Mouse (Mus musculus) adrenal gland, adult 18-20 months (tissue): ENCODE data around the gene Sema4g. TPM values are rescaled to one million over a fixed set of nuclear protein-coding genes. Genes with fewer than 3 reads are reported as not detected.

Experiments
- DNase-seq, 2 experiments: peaks; one replicate each; pipeline ENCODE4 v3.0.0; 2021 to 2022; ENCODE audit warnings: low spot score in 2 of 2
- long read RNA-seq, 2 experiments: library from polyadenylated mRNA; stranded (forward); transcript quantifications; one replicate each; pipeline ENCODE4 v2.0.0; 2021
- total RNA-seq, 2 experiments: library from RNA; stranded (reverse); gene quantifications; 1 replicate in 1 of 2; 2 replicates in 1 of 2; pipeline ENCODE4 v1.2.3; 2021

The Sema4g gene
- 1 to 10 TPM; 4.1 to 5.5 TPM for total RNA-seq
- long read RNA-seq, experiment 1: 0 reads
- long read RNA-seq, experiment 2, partial matches to known transcripts: 0 of 2 reads
- long read RNA-seq, experiment 2, other reads (novel, unspliced or antisense): 2 of 2 reads

DNA sequence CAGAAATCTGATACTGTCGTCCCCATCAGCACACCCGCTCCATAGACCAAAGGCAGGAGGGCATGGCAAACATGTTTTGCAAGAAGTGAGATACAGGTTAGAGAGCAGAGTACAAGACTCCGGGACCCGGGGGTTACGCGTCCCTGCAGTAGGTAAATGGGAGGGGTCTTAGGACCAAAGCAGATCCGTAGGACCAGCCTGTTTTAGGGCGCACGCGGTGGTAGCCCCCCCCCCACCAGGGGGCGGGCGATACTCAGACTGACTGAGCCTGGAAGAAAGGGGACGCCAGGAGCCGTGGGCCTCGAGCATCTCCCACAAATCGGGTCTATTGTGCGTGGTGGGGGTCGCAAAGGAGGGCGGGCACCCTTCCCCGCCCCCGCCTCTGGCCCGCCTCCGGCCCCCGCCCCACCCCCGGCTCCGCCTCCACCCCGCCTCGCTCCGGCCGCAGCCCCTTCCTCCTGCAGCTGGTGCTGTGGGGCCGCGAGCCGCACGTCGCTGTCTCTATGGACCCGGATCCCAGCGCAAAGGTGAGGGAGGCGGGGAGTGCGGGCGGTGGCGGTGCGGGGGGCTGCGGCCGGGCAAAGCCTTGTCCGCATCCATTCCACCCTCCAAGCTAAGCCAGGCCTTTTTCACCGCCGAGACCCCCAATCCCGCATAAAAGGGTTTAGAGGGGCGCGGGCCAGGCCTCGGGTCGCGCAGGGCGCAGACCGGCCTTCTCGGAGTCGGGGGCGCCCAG, at the start of gene Sema4g:
Gene Sema4g (plus strand): TSS at position 271 of the 736 bp plus-strand sequence.
- peak in 1 of 2 experiments; percentile 45 for DNase-seq

DNA sequence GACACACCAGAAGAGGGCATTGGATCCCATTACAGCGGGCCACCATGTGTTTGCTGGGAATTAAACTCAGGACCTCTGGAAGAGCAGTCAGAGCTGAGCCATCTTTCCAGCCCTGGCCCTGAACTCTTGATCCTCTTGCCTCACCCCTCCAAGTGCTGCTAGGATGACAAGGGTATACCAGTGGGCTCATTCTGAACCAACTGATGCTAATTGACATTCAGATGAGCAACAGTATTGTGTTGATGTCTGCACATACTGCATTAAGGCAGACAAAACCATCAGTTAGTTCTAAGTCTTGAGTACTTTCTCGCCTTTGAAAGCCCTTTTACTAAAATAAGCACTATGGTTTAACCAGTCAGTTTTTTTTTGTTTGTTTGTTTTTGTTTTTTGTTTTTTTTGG, 29.3 kb upstream of the Sema4g start:
- no peak for DNase-seq

GRCm38 (mm10) chr19:44965978-44966377, 22.9 kb upstream of the Sema4g start:
- DNase-seq: no peak

- DNase-seq: no peak
Observed at GRCm38 (mm10) chr19:44968329-44968728, 20.6 kb upstream of the Sema4g start.

- no peak for DNase-seq
Observed at GRCm38 (mm10) chr19:44976636-44977035, 12.3 kb upstream of the Sema4g start.

DNA sequence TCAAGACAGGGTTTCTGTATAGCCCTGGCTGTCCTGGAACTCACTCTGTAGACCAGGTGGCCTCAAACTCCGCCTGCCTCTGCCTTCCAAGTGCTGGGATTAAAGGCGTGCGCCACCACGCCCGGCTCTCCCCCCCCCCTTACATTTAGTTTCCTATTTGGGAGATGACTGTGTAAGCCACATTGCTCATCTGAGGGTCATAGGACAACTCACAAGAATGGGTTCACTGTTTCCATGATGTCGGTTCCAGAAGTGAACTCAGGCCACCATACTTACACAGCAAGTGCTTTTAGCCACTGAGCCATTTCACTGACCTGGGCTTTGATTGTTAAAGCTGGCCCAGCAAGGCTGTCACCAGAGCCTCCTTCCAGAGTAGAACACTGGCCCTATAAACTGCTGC, 11.8 kb upstream of the Sema4g start:
- DNase-seq: no peak

DNA sequence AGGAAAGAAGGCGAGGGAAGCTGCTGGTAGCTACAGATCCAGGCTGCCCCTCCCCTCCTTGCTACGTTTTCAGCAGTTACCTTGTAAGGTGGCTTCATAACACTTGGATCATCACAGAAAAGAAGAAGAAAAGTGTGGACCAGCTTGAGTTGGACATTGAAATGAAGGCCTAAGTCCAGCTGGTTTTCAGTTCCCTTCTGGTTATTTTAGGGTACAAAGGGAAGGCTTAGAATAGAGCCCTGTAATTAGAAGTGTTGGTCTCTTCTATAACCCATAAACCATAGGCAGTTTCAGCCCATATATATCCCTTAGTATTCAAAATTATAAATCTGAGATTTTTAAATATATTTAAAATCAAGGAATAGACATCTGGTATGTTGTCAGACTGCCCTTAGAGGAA, 8.1 kb upstream of the Sema4g start:
- DNase-seq: no peak

GRCm38 (mm10) chr19:44982477-44983115, 6.3 kb upstream of the Sema4g start:
- DNase-seq: no peak

DNA sequence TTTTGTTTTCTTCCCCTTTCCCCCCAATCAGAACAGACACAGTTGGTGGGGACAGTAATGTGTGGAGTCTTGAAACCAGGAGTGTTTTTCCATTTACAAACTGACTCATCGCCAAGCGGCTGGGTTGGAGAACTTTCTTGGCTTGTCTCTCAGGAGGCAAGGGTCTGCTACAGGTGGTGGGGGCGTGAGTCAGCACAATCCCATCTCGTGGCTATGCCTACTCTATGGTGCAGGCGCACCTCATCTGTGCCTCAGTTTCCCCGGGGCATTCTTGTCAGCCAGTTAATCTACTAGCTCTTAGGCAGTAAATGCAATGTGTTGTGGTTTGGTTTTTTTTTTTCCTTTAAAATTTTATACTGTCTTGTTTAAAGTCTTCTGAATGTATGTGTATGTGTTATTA, 5.5 kb upstream of the Sema4g start:
- DNase-seq: no peak

DNA sequence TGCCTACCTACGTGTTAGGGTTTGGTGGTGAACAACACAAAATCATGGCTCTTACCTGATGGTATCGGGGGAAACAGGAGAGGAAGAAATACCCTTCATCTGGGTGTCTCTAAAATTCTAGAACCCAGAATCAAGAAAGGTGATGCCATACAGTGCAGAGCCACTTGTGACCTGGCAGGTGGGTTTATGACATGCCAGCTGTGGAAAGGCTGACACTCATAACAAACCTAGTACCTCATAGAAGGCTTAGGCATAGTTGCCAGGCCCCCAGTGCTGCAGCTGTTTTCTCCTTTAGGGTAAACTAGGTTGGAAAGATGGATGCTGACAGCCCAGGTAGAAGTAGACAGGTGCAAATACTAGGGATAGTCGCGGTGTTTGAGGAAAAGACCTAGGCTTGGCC, 4.5 kb upstream of the Sema4g start:
- DNase-seq: no peak

GRCm38 (mm10) chr19:44985159-44985988, 3.5 kb upstream of the Sema4g start:
- no peak for DNase-seq

GRCm38 (mm10) chr19:44987004-44987403, 1.9 kb upstream of the Sema4g start:
- no peak for DNase-seq

DNA sequence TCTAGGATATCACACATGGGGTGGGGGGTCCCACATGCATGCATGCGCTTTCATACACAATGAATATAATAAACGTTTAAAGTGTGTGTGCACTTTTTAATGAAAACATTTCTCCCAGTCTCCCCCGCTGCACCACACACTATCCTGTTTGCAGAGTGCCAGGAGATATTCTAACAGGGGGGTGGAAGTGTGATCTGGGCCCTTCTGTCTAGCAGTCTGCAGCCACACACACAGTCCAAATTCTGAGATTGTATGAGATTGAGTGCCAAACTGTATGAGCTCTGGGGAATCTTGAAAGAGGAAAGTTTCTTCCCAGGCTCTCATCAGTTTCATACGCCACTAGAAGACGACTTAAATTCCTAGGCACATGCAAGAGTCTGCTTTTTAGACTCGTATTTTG, 1.1 kb upstream of the Sema4g start:
- no peak for DNase-seq

DNA sequence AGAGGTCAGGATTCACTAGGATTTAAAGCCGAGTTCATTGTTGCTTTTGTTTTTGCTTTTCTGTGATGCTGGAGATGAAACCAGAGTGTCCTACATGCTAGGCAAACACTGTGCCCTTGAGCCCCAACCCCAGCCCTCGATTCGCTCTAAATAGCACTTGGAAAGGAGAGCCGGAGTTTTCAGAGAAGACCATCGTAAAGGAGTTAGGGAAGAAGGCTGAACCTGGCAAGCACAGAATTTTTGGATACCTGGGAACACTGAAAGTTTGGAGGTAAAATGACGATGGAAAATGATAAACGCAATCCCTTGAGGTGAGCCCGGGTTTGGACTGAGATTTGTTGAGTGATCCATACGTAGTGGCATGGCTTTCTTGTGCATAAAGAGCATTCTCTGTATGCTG, 580 bp upstream of the Sema4g start:
- DNase-seq: no peak

DNA sequence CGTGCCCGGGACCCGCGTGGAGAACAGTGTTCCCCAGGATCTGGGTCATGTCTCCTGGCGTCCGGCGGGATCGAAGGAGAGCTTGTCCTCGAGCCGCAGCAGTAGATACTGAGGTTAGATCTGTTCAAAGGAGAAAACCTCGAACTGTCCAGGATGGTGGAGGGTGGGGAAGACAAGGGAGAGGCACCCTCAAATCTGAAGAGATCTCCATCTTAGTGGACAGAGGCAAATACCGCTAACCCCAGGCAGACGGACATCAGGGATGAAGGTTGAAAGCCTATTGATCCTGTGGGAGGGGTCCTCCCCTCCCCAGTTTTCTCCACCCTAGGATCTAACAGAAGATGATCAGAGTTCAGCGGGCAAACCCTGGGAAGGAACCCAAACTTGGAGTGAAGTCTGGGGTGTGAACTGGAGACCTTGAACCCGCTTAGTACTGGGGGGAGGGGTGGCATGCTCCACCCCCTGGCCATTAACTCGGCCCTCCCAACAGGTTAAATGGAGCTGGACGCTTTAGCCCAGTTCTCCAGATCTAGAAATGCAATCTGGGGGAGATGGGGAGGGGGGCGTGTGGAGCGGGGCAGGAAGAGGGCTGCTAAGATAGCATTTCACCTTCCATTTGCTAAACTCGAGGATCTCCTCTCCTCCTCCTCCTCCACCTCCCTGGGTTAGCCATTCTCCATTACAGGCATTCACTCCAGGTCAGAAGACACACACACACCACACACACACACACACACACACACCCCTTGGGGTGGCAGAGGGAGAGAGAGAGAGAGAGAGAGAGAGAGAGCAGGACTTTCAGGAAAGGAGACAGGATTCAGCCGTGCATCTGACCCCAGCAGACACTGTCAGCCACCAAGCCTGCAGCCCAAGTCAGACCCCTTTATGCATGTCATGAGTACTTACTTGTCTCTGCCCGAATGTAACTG, 930 bp downstream of the Sema4g start:
- no peak for DNase-seq

DNA sequence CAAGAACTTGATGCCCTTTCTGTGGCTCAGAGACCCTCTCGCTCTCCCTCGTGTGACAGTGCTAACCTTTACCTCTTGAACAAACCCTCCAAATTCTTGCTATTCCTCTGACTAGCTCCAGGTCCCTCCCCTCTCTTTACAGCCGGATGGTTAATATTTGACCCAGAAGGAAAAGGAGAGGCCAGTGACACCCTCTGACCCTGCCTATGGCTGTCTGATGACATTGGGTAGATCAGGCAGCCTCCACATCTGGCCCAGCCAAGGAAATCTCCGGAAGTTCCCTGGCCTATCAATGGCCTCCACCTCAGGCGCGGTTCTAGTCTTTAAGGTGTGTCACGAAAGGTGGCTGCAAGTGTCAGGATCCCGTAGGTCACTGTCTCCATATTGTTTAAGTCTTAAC, 2.1 kb downstream of the Sema4g start:
- no peak for DNase-seq

GRCm38 (mm10) chr19:44992246-44992645, 3.3 kb downstream of the Sema4g start:
- no peak for DNase-seq

- no peak for DNase-seq
Observed at GRCm38 (mm10) chr19:44992712-44993111, 3.8 kb downstream of the Sema4g start.

- no peak for DNase-seq
Observed at GRCm38 (mm10) chr19:44997786-44998185, 8.9 kb downstream of the Sema4g start.

- no peak for DNase-seq
Observed at GRCm38 (mm10) chr19:44999647-45000046, 10.7 kb downstream of the Sema4g start.

GRCm38 (mm10) chr19:45002301-45002700, 13.4 kb downstream of the Sema4g start:
- no peak for DNase-seq
